Mouse (Mus musculus): Measurements from ENCODE around the gene Ptgdr2.

Ptgdr2 gene

DNA sequence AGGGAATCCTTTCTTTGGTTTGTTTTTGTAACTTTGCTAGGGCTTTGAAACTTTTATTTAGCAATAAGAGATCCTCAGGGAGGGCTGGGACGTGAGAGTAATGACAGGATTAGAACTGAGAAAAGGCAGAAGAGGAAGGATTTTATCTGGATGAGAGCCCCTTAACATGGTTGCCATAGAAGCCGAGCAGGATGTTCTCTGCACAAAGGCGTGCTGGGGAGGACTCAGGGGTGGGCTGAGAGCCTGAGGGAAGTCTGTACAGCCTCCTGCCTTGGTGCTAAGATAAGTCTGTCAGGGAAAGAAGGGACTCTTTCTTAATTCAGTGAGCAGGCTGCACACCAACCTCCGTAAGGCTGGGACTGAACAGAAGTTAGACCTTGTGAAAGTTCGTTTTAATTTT is 1.9 kb upstream of the Ptgdr2 start:
- DNase-seq = no peak

DNA sequence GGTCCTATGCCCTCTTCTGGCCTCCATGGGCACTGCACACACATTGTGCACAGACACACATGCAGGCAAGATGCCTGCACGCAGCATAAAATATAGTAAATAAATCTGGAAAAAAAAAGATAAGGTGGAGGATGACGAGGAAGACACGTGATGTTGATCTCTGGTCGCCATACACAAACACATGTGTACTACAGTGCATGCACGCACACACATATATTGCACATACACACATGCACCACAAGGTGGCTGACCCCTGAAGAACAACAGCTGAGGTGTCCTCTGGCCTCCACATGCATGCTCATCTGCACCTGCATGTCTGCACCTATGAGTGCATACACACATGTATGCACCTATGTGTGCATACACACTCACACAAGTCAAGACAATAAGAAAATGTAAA is 883 bp upstream of the Ptgdr2 start:
- DNase-seq = no peak

DNA sequence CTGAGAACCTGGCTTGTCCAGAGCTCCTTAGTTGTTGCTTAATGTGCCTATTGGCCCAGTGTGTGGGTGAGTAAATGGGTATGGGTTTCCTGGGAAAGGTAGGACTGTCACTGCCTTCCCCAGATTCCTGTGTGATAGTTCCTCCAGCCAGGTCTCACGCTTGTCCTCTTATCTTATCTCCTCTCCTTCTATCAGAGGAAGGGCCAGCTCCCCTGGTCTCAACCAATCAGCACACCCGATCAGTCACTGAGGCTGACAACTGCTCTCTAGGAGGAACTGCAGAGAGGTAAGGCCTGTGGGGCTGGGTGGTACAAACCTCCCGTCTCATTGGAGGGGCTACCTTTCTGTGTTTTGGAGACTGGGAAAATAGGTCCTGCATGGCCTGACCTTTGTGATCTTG is 1.8 kb downstream of the Ptgdr2 start:
- DNase-seq = no peak

DNA sequence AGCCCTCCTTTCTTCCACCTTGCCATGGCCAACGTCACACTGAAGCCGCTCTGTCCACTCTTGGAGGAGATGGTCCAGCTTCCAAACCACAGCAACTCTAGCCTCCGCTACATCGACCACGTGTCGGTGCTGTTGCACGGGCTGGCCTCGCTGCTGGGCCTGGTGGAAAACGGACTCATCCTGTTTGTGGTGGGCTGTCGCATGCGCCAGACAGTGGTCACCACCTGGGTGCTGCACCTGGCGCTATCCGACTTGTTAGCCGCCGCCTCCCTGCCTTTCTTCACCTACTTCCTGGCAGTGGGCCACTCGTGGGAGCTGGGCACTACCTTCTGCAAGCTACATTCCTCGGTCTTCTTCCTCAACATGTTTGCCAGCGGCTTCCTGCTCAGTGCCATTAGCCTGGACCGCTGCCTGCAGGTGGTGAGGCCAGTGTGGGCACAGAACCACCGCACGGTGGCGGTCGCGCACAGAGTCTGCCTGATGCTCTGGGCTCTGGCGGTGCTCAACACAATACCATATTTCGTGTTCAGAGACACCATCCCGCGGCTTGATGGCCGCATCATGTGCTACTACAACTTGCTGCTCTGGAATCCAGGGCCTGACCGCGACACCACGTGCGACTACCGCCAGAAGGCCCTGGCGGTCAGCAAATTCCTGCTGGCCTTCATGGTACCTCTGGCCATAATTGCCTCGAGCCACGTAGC is 3.3 kb downstream of the Ptgdr2 start:
- DNase-seq = peak; percentile 78

DNA sequence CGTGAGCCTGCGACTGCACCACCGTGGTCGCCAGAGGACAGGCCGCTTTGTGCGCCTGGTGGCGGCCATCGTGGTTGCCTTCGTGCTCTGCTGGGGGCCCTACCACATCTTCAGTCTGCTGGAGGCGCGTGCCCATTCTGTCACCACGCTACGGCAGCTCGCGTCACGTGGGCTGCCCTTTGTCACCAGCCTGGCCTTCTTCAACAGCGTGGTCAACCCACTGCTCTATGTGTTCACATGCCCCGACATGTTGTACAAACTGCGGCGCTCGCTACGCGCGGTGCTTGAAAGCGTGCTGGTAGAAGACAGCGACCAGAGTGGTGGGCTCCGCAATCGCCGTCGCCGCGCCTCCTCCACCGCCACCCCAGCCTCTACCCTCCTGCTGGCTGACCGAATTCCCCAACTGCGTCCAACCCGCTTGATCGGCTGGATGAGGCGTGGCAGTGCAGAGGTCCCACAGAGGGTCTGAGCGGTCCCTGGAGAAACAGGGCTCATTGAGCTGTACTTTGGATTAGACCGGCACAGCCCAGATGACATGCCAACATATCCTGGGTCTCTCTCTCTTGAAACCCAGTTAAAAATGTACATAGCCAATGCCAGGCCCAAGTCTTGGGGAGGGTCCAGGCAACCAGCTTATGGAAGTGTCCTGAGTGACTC is 4.0 kb downstream of the Ptgdr2 start:
- DNase-seq = no peak

DNA sequence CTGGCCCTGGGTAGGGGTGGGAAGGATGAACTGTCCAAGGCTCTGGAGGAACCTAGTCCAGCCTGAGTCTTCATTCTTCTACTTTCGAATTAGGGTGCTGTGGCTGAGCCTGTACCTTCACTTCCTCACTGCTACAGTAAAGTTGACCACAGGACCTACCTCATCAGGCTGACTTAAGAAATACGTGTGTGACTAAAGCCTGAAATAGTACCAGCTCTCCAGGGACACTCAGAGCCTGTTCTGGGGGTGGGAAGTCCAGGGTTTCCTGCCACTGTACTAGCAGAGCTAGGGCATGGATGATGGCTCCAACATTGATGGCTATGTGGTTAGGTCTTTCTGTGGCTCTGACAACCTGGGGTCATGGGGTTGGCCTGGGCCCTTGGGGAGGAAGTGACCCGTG is 7.0 kb downstream of the Ptgdr2 start:
- DNase-seq = no peak

DNA sequence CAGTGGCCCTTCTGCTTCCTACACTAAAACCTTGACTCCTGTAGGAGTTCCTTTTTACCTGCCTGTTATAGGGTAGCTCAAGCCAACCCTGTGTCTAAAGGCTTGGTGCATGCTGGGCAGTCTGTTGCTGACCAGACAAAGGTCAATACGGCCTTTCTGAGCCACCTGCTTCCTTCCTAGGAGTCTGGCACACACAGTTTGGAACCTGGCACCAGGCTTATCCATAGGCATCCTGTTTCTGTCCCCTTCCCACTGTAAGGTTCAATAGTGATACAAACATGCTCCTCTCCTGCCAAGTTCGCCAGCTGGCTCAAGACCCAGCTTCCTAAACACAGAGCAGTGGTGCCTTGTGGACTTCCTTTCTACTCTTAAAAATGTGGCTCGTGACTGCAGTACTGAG is 9.5 kb downstream of the Ptgdr2 start:
- no peak for DNase-seq

DNA sequence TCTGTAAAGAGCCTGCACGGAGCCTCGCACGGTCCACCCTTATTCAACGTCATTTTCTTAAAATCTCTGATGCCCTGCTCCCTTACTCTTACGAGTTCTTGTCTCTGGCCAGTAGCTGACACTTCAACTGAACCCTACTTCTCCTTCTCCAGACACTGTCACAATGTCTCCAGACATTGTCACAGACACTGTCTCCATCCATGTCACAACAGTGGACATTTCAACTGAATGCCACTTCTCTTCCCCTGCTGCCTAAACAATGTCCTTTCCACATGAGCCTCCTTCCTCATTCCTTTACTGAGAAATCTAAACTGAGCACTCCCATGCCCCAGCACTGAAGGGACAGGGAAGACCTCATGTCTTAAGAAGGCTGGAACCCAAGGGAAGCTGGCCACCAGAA is 10.3 kb downstream of the Ptgdr2 start:
- no peak for DNase-seq

DNA sequence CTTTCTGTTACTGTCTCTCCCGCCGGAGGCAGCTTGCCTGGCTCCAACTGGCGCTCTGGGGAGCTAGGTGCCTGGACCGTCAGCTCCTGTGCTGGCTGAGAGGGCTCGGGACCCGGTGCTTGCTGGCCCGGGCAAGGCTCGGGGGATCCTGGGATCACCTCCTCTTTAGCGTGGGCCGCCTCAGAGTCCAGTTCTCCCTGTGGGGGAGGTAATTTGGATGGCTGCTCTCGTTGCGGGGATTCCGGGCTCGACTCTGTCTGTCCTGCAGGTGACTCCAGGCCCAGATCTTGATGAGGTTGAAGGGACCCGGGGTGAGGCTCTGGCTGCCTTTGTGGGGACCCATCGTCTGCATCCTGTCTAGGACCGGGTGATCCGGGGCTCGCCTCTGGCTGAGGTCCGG is 11.5 kb downstream of the Ptgdr2 start:
- peak; percentile 8 for DNase-seq

DNA sequence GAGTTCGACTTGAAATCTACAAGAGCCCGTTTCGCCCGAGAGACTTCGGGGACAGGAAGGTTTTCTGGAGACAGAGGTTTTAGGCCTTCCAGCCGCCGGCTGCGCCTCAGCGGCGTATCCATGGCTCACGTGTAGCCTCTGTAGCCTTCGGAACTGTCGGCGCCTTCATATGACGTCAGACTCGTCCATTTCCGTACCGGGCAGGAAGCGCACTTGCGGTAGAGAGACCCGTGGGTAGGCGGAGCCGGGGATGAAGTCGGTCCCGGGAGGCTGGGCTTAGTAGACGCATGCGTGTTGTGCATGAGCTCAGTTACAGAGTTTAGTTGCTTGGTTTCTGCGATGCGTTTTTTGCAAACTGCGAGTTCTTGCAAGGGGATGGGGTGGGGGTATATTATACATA is 12.2 kb downstream of the Ptgdr2 start, which contains the start of gene Ccdc86:
Ccdc86 (minus strand) TSS at position 155 of the 400 bp plus-strand sequence.
- DNase-seq = peak; percentile 99

DNA sequence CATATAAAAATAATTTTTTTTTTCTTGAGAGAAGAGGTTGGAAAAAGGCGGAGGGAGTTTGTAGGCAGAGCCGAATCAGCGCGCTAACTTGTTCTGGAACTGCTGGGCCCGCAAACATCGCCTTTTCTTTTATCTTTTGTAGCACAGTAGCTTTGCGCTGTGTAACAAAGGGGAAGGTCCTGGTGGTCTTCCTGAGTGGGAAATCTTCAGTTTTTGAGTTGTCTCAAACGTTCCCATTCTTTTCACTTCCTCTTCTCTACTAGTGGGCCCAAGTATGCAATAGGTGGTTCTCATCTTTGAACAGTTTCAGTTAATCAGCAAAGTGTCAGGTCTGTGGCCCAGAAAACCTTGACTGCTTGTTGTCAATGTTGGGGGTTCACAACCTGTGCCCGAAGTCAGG is 12.6 kb downstream of the Ptgdr2 start:
- peak; percentile 13 for DNase-seq

DNA sequence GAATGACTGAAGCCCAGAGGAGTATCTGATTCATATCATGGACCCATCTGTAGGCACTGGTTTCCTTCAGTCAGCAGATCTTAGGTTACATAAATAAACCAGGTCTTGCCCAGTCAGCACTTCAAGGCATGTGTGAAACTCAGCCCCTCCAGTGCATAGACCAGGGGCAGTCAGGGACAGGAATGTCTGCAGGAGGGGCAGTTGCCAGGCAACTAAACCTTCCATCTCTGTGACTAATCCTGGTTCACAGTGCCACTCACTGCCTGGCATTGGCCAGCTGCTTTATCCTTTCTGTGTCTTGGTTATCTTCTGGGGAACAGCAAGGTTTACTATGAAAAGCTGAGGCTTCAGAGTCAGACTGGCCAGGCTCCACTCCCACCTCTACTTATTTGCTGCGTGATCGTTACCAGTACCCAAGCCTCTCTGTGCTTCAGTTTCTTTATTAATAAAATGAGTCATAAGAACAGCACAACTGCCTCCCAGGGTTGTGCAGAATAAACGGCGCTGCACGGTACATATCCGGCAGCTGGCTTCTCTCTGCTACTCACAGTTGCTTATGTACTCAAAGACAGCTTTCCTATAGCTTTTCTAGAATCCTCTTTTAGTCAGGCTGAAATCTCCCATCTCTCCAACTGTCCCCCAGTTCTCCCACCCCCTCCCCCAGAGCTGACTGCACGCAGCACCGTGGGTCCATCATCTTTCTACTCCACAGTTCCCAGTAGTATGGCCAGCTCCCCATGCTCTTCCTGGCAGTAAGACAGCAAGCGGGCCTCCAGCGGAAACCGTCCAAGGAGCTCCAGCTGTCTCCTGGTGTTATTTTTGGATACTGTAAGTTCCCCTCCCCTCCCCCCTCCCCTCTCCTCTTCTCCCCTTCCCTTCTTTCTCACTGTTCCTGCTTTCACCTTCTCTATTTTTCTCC is 15.3 kb downstream of the Ptgdr2 start:
- DNase-seq = peak; percentile 74

DNA sequence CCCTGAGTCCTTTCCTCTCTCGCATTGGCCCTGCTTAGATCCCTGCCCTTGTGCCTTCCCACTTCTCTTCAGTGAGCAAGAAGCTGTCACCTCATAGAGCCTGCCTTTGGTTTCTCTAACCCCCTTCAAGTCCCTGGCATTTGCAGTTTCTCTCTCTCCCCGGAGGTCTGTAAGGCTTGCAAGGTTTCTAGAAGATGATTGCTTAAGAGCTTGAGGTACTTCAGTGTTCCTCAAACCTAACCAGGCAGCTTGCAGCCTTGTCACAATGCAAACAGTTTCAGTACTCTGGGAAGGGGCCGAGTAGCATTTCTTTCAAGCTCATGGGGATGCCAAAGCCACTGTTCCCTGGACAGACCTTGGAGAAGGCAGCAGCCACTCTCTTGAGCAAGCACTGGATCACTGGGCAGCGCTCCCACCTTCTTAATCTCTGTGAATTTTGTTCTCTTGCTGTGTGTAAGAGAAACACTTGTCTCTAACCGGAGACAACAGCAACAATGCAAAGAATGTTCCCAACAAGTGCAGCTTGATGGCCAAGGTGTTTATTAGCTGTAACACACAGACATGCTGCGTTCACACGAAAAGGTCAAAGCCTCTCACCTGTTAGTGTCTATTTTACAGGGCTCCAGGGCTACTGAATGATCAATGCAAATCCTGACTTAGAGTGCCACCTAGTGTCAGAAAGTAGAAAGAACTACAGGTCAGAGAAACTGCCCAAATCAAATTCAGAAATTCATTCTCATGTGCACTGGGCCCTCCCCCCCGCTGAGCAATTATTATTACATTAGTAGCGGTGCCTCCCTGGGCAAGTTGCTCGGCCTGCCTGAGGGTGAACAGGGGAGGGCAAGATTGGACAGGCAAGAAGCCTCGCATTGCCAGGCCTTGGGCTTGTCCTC is 22.4 kb downstream of the Ptgdr2 start:
- peak; percentile 78 for DNase-seq

DNA sequence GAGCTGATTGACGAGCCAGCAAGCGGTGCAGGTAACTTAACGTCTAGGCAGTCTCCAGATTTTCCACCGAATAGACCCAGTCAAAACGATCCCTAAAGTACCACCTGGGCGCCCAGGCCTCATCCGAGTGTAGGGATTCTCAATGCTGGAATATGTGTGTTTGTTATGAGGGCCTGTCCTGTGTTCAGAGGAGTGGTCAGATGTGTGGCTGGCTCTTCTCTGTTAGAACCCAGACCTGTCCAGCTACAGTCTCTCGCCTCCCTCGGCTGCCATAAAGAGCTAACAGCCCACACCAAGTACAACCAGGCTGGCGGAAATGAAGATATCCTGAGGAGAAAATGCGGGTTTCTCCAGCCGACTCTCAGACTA is 23.0 kb downstream of the Ptgdr2 start:
- DNase-seq = no peak

DNA sequence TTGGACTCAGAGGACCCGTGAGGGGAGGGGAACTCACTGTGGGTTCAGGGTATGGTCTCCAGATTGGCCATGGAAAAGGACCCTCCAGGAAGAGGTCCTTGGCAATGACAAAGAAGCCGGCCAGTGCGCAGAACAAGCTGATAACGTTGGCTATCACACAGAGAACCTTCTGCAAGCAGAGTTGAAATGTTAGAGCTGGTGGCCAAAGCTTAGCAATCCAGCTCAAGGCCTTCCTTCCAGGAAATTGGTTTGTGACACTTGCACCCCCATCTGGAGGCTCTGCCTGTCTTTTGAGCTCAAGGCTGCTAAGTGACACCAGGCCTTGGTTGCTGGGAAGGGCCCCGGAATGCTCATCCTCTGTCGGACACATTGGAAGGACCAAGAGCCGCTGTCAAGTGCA is 28.8 kb downstream of the Ptgdr2 start:
- no peak for DNase-seq

DNA sequence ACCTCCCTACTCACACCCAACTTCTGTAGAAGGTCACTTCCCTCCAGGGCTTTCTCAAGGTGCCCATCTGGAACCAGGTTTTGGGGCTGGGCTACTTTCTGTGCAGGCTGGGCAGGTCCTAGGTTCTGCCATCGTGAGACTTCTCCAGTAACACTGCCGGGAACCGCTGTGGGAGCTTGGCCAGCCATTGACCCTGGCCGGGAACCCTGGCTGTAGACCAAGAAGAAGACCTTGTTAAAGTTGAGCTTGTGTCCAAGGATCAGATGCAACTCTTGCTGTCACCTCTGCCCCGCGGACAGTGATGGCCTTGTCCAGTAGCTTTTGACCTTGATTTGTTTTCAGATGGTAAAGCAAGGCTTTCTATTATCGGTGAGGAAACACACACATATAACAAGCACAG is 31.6 kb downstream of the Ptgdr2 start:
- no peak for DNase-seq

DNA sequence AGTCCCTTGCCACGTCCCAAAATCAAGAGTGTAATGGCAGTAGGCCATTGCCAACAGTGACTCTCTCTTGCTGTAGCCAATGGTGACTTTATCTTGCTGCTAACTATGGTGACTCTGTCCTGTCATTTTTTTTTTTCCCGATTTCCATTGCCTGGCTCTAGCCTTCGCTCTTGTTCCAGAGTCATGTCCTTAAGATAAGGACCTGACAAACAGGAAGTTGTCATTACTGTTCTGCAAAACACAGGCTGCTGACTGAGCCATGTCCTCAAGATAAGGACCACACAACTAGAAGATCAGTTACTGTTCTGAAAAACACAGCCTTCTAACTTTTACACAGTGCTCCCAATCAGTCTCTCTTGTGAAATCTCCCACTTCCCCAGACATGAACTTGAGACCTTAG is 33.5 kb downstream of the Ptgdr2 start:
- DNase-seq = no peak

DNA sequence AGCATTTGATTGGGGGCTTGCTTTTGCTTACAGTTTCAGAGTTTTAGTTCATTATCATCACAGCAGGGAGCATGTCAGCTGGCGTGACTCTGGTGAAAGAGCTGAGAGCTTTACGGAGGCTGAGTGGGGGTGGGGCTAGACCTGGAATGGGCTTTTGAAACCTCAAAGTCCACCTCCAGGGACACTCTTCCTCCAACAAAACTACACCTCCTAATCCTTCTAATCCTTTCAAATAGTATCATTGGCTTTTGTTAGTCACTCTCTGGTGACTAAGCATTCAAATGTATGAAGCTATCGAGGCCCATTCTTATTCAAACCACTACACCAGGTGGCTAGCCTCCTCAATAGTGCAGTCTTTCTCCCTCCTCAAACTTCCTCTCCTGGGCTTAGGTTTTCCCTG is 35.7 kb downstream of the Ptgdr2 start:
- no peak for DNase-seq

DNA sequence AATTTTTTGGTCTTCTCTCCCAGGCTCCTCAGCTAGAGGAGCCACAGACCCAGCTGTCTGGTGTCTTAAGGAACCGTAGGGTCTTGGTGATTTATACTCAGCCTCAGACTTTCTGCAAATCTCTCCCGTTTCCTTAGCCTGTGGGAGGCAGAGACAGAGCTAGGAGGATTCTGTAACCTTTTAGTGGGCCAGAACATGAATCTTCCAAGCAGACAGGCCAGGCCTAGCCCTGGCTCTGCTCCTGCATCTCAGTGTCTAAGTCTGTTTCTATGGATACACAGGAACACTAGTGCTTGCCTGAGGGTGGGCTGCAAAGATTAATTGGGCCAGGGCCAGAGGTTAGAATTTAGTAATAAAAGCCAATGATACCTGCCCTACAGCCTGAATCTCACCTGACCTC is 36.2 kb downstream of the Ptgdr2 start:
- no peak for DNase-seq

DNA sequence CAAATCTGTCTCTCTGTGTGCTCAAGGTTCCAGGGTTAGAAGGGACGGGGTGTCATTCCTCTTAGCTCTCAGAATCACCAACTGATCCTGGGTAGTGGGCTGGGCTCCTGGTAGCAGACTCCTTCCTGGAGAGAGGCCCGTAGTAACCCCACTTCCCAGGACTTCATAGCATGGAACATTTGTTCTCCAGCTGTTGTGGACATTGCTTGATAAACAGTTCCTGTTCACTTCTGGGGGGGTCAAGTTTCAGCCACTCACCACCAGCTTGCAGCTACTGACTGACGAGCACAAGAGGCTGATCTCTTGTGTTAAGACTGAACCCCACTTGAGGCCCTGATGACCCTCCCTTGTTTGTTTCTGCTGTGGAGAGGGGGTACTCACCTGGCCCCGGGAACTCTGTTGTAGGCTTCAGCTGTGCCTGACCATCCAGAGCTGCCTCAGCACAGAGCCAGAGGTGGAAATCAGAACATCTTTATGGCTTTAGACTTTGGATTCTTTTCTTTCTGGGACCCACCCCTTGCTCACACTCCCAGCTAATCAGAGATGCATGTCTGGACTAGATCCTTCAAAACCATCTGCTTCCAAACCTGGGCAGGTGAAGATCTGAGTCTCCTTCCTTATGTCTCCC is 37.4 kb downstream of the Ptgdr2 start, which contains the start of gene Ms4a10:
Ms4a10 (minus strand) TSS at position 433 of the 628 bp plus-strand sequence.
- peak; percentile 36 for DNase-seq

DNA sequence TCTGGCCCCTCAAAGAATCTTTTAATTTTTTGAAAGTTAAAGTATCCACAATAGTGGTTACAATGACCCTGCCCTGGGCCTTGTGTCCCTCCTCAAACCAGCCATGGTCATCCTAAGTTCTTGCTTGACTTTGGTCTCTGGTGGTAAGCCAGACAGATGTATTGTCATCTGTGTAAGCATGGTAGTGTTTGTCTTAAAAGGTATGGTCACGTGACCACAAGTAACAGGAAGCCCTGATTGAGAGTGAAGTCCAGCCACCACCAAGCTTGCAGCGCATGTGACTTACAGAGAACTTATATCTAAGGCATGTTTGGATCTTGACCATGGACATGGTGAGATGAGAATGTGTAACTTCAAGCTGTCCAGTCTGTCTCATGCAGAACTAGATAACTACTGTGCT is 38.2 kb downstream of the Ptgdr2 start:
- DNase-seq = no peak

DNA sequence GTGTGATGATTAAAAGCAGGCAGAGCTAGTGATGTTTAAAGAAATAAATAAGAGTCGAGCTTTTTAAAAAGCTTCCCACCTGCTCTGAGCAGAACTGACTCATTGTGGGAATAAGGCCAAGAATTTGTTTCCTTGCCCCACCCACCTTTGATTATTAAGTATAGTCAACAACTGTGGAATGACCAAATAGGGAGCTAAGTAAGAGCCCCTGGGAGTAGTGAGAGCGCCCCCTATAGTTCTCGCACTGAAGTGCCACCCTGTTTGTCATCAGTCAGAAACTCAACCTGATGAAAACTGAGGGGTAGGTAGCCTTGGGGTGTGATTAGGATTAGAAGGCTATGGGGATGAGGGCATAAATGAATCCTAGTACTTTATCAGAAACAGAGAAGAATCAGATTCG is 39.4 kb downstream of the Ptgdr2 start:
- DNase-seq = peak; percentile 51
